ENCODE assay signal across 10 mouse cellular contexts in genomic region chr3:141469338-141469737, GRCm38 (mm10). TPM values are rescaled to one million over a fixed set of nuclear protein-coding genes. Genes with fewer than 3 reads are reported as not detected.
DNase-seq lines count a peak whose midpoint lies in the region; ATAC-seq and TF ChIP-seq lines count a peak whose summit lies in the region.
"Had no signal": no experiment of that assay in that cellular context is flagged by ENCODE, and none has a peak within 500 bp of the region (broad histone marks: within the 10 kb centered on the region; RNA-seq: fewer than 3 reads in every experiment).

No protein-coding gene starts in this region.

- H3K4me1 ChIP-seq in embryonic facial prominence, embryonic 11.5 days (ENCODE audit: control insufficient read depth, insufficient read depth, low read length) = no peaks in the 10 kb centered on the region
- H3K4me1 ChIP-seq in embryonic facial prominence, embryonic 10.5 days = peaks cover 29% of the 10 kb centered on the region
- H3K4me1 ChIP-seq in lung, embryonic 14.5 days (ENCODE audit: insufficient read depth) = peaks cover 5% of the 10 kb centered on the region; the same call in 1 of the 2 replicates
- H3K4me1 ChIP-seq in neural tube, embryonic 14.5 days (ENCODE audit: control insufficient read depth, insufficient read depth, low read length) = no peaks in the 10 kb centered on the region

- H3K9ac ChIP-seq in embryonic facial prominence, embryonic 11.5 days (replicated peaks; ENCODE audit: low read length) = no peak overlapping the region
- H3K9ac ChIP-seq in lung, embryonic 14.5 days = no peak overlapping the region
- H3K9ac ChIP-seq in neural tube, embryonic 14.5 days (replicated peaks; ENCODE audit: low read depth, low read length) = no peak overlapping the region

- ATAC-seq in embryonic facial prominence, embryonic 11.5 days (replicated peaks; ENCODE audit: insufficient number of reproducible peaks, low FRiP score, low TSS enrichment, low read depth) = no peak
- no peak for ATAC-seq in lung, embryonic 14.5 days (ENCODE audit: insufficient read depth)
- ATAC-seq in neural tube, embryonic 14.5 days (ENCODE audit: low read depth) = no peak
- ATAC-seq in inflammation-experienced regulatory T-cells, adult 6 months = no peak

- DNase-seq in embryonic facial prominence, embryonic 11.5 days (ENCODE audit: low spot score) = peak; percentile 49
- no peak for DNase-seq in embryonic facial prominence, embryonic 10.5 days (ENCODE audit: low spot score)
- DNase-seq in lung, embryonic 14.5 days = peak; percentile 69
- no peak for DNase-seq in lung, postnatal 4 days
- peak; percentile 50 for DNase-seq in embryo, embryonic 11 days
- no peak for DNase-seq in urinary bladder, adult 18-20 months (ENCODE audit: low spot score in 2 of 2)
- DNase-seq: heart, postnatal 14 days; layer of hippocampus, postnatal 36 days had no signal

- 65% methylated on average over 2 of the region's 2 CpGs for WGBS in embryonic facial prominence, embryonic 11.5 days
- 69% methylated on average over 2 of the region's 2 CpGs for WGBS in embryonic facial prominence, embryonic 10.5 days
- 43% methylated on average over 2 of the region's 2 CpGs for WGBS in lung, embryonic 14.5 days
- 40% methylated on average over 2 of the region's 2 CpGs for WGBS in neural tube, embryonic 14.5 days

- no peaks in the 10 kb centered on the region for H3K27me3 ChIP-seq in embryonic facial prominence, embryonic 11.5 days (ENCODE audit: control insufficient read depth, insufficient read depth, low read length)
- H3K27me3 ChIP-seq in embryonic facial prominence, embryonic 10.5 days (replicated peaks; ENCODE audit: low read depth, poor library complexity, severe bottlenecking) = peaks cover 33% of the 10 kb centered on the region
- peaks cover 5% of the 10 kb centered on the region; the same call in 1 of the 2 replicates for H3K27me3 ChIP-seq in lung, embryonic 14.5 days (ENCODE audit: insufficient read depth, low read length)
- H3K27me3 ChIP-seq in neural tube, embryonic 14.5 days (ENCODE audit: control insufficient read depth, insufficient read depth, low read length) = no peaks in the 10 kb centered on the region; the same call in 1 of the 2 replicates

- no peaks in the 10 kb centered on the region for H3K9me3 ChIP-seq in embryonic facial prominence, embryonic 11.5 days (replicated peaks; ENCODE audit: control insufficient read depth, low read length)
- H3K9me3 ChIP-seq in embryonic facial prominence, embryonic 10.5 days = no peaks in the 10 kb centered on the region
- no peaks in the 10 kb centered on the region for H3K9me3 ChIP-seq in lung, embryonic 14.5 days (ENCODE audit: low read depth, low read length)
- no peaks in the 10 kb centered on the region for H3K9me3 ChIP-seq in neural tube, embryonic 14.5 days (ENCODE audit: control insufficient read depth, low read length)

- no peak overlapping the region for H3K4me3 ChIP-seq in embryonic facial prominence, embryonic 11.5 days (ENCODE audit: low read depth, low read length)
- no peak overlapping the region for H3K4me3 ChIP-seq in embryonic facial prominence, embryonic 10.5 days
- H3K4me3 ChIP-seq in lung, embryonic 14.5 days (ENCODE audit: low read depth, low read length) = peak overlapping the region; percentile 77
- H3K4me3 ChIP-seq in neural tube, embryonic 14.5 days (ENCODE audit: low read depth, low read length) = peak overlapping the region; percentile 4; the same call in 1 of the 2 replicates

- TF ChIP-seq CTCF in lung, embryonic 14.5 days (IDR thresholded peaks at IDR 0.05; ENCODE audit: low read depth) = peak; percentile 55

- H3K4me2 ChIP-seq in embryonic facial prominence, embryonic 11.5 days (ENCODE audit: low read depth, low read length) = no peak overlapping the region
- peak overlapping the region; percentile 81 for H3K4me2 ChIP-seq in lung, embryonic 14.5 days
- peak overlapping the region; percentile 81 for H3K4me2 ChIP-seq in neural tube, embryonic 14.5 days (ENCODE audit: low read depth, low read length)

- H3K36me3 ChIP-seq in embryonic facial prominence, embryonic 11.5 days (replicated peaks; ENCODE audit: control insufficient read depth, insufficient read depth, low read depth, low read length) = no peaks in the 10 kb centered on the region
- H3K36me3 ChIP-seq in embryonic facial prominence, embryonic 10.5 days (replicated peaks) = no peaks in the 10 kb centered on the region
- H3K36me3 ChIP-seq in lung, embryonic 14.5 days (ENCODE audit: insufficient read depth) = 0 out of 2 replicates have a peak, but pooled peaks cover 5% of the 10 kb centered on the region
- H3K36me3 ChIP-seq in neural tube, embryonic 14.5 days (ENCODE audit: control insufficient read depth, insufficient read depth, low read length) = no peaks in the 10 kb centered on the region

- H3K27ac ChIP-seq in embryonic facial prominence, embryonic 11.5 days (replicated peaks; ENCODE audit: low read depth, low read length) = no peak overlapping the region
- no peak overlapping the region for H3K27ac ChIP-seq in embryonic facial prominence, embryonic 10.5 days (replicated peaks)
- peak overlapping the region; percentile 19; the same call in 1 of the 2 replicates for H3K27ac ChIP-seq in lung, embryonic 14.5 days (ENCODE audit: low read depth)
- no peak overlapping the region for H3K27ac ChIP-seq in neural tube, embryonic 14.5 days (ENCODE audit: low read depth, low read length)

RNA-seq across cellular contexts. Expression of gene Unc5c, which starts 4.3 kb away (rescaled TPM):
- polyA plus RNA-seq in embryonic facial prominence, embryonic 11.5 days (2014; fragmentation: Nextera tagmentation; extraction: Ambion mirVana) = 10.0 and 10.2 TPM in 2 replicates
- polyA plus RNA-seq in embryonic facial prominence, embryonic 10.5 days (2016; fragmentation: Nextera tagmentation; extraction: Ambion mirVana) = 10.3 and 11.9 TPM in 2 replicates
- 30.9 and 32.3 TPM in 2 replicates for polyA plus RNA-seq in lung, embryonic 14.5 days (2014; fragmentation: Nextera tagmentation; extraction: Ambion mirVana)
- 20.7 TPM in 2 replicates for polyA plus RNA-seq in neural tube, embryonic 14.5 days (2014; fragmentation: Nextera tagmentation; extraction: Ambion mirVana)
- not detected for polyA plus RNA-seq in inflammation-experienced regulatory T-cells, adult 6 months (2017; shearing (Covaris generic))

Comparison
In these comparisons a context has a peak if more than half of its experiments do, and no peak if none do; other contexts are left out.
1. DNase-seq: peak in embryonic facial prominence, embryonic 11.5 days (single experiment), lung, embryonic 14.5 days (single experiment) and embryo, embryonic 11 days (single experiment); none in embryonic facial prominence, embryonic 10.5 days (single experiment), lung, postnatal 4 days (0 of 2) and urinary bladder, adult 18-20 months (0 of 2).
2. H3K4me3 ChIP-seq: peak in lung, embryonic 14.5 days (single experiment) and neural tube, embryonic 14.5 days (single experiment); none in embryonic facial prominence, embryonic 11.5 days (single experiment) and embryonic facial prominence, embryonic 10.5 days (single experiment).
3. RNA of gene Unc5c, which starts 4.3 kb away (polyA plus RNA-seq): 30.9 to 32.3 TPM in lung, embryonic 14.5 days, 20.7 TPM in neural tube, embryonic 14.5 days, 10.3 to 11.9 TPM in embryonic facial prominence, embryonic 10.5 days and 10.0 to 10.2 TPM in embryonic facial prominence, embryonic 11.5 days; not detected in inflammation-experienced regulatory T-cells, adult 6 months; every median in the first group is over 10 times any median in the second.